Mouse (Mus musculus) ES-E14 (cell line): ENCODE results near the gene Clec2i. TPM values are rescaled to one million over a fixed set of nuclear protein-coding genes. Genes with fewer than 3 reads are reported as not detected.

Source experiments
- DNase-seq: peaks from one replicate; pipeline ENCODE4 v3.0.0-alpha.2; 2013; ENCODE audit warnings: low read depth, low spot score
- H3K27ac ChIP-seq: 2 replicates; pipeline ENCODE4 v1.5.1; 2012; ENCODE audit warnings: low read depth, mild to moderate bottlenecking, low read length, moderate library complexity, mixed read lengths; ENCODE audit not compliant: poor library complexity, insufficient read depth, severe bottlenecking
- H3K36me3 ChIP-seq: 2 replicates; pipeline ENCODE4 v1.6.1; 2012; ENCODE audit warnings: mild to moderate bottlenecking, low read length, moderate library complexity, mixed read lengths; ENCODE audit not compliant: control insufficient read depth, poor library complexity, insufficient read depth, severe bottlenecking
- H3K4me1 ChIP-seq, 2 experiments: fragments of 150-350 bp in 1 of 2; sonication (generic) in 1 of 2; 2 replicates each; pipeline ENCODE4 v1.6.1; 2012; ENCODE audit warnings: low read length in 2 of 2, mild to moderate bottlenecking in 1 of 2, mixed read lengths in 1 of 2; ENCODE audit not compliant: control insufficient read depth in 2 of 2, insufficient read depth in 2 of 2, poor library complexity in 1 of 2
- H3K4me3 ChIP-seq, 2 experiments: fragments of 150-350 bp in 1 of 2; sonication (generic) in 1 of 2; 2 replicates each; pipeline ENCODE4 v1.5.1; 2012; ENCODE audit warnings: low read length in 2 of 2, low read depth in 1 of 2, mild to moderate bottlenecking in 1 of 2, mixed read lengths in 1 of 2; ENCODE audit not compliant: insufficient read depth in 1 of 2, poor library complexity in 1 of 2, severe bottlenecking in 1 of 2
- H3K9ac ChIP-seq: 2 replicates; pipeline ENCODE4 v1.6.1; 2012; ENCODE audit warnings: low read depth, mild to moderate bottlenecking, low read length, mixed read lengths; ENCODE audit not compliant: poor library complexity, insufficient read depth, severe bottlenecking
- H3K9me3 ChIP-seq: fragments of 150-350 bp; sonication (generic); 2 replicates; pipeline ENCODE4 v1.6.1; 2012; ENCODE audit warnings: low read depth, mild to moderate bottlenecking, low read length; ENCODE audit not compliant: control insufficient read depth, insufficient read depth
- CHD2 ChIP-seq: IDR thresholded peaks from 2 replicates; pipeline ENCODE4 v1.6.1; 2014; ENCODE audit warnings: mild to moderate bottlenecking, low read depth, low read length, inconsistent platforms
- HCFC1 ChIP-seq: IDR thresholded peaks from 2 replicates; pipeline ENCODE4 v1.6.1; 2012; ENCODE audit warnings: low read length, inconsistent platforms, borderline replicate concordance; ENCODE audit not compliant: insufficient read depth
- MAFK ChIP-seq: IDR thresholded peaks from 2 replicates; pipeline ENCODE4 v1.6.1; 2014; ENCODE audit warnings: mild to moderate bottlenecking, low read depth, low read length, inconsistent platforms; ENCODE audit not compliant: insufficient read depth
- ZC3H11A ChIP-seq: IDR thresholded peaks from 2 replicates; pipeline ENCODE4 v1.6.1; 2012; ENCODE audit warnings: low read depth, mild to moderate bottlenecking, inconsistent platforms, low read length, borderline replicate concordance
- ZNF384 ChIP-seq: IDR thresholded peaks from 2 replicates; pipeline ENCODE4 v1.6.1; 2012; ENCODE audit warnings: low read depth, low read length, inconsistent platforms
- in situ Hi-C, 2 experiments: fragments of 600-800 bp; cut with MboI; formaldehyde crosslinking; loops; one replicate each; pipeline ENCODE4 v1.15.1; 2025; ENCODE audit warnings: low sequenced_read_pairs in 2 of 2, inconsistent platforms in 1 of 2; ENCODE audit not compliant: unreplicated experiment in 2 of 2
- total RNA-seq: library from RNA; depleted of rRNA; stranded (reverse); fragments of 300-350 nt; gene quantifications from 2 replicates; pipeline ENCODE4 v1.2.3, GENCODE M21; 2012

Gene Clec2i
- total RNA-seq, 1 experiment = 0.18 TPM

DNA sequence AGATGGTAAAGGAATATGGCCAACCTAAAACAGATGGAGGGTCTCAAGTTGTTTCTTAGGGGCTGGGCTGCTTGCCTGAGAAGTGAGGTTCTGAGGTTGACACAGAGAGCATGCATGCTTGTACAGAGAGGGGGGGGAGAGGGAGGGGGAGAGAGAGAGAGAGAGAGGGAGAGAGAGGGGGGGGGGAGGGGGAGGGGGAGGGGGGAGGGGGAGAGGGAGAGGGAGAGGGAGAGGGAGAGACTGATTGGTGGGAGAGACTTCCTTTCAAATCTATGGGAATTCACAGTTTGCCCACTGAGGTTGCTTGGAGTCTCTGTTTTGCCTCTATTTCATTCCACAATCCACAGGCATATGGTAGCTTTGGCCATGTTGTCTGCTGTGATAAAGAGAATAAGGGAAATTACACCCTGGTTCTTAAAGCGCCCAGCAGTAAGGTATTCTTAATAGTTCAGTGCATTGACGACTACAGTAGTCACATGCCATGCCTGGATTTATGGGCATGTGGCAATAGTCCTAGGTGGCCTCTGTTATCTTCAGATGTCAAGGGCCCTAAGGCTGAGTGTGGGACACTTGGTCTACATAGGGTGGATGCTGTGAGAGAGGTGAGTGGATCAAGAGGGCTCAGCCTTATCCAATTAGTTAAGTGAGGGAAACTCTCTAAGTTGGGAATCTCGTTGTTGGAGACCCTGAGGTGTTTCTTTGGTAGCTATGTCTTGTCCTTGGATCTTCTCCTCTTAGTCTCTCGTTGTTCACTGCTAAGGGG, 45.9 kb upstream of the Clec2i start:
- Histone ChIP-seq H3K9me3 (no peaks in the 10 kb centered on the region), H3K27ac (no peak overlapping the region), H3K36me3 (no peaks in the 10 kb centered on the region), H3K4me1 (peaks cover 0 to 5% of the 10 kb centered on the region in 2 experiments; a peak in 2 of 4 replicates), H3K4me3 (peak overlapping the region in 1 of 2 experiments; percentile 80; a peak in 1 of 4 replicates), H3K9ac (no peak overlapping the region)
- in situ Hi-C loops = no loop called here
- TF ChIP-seq ZNF384 (no peak), MAFK (no peak), ZC3H11A (no peak), HCFC1 (no peak), CHD2 (no peak)
- no peak for DNase-seq

DNA sequence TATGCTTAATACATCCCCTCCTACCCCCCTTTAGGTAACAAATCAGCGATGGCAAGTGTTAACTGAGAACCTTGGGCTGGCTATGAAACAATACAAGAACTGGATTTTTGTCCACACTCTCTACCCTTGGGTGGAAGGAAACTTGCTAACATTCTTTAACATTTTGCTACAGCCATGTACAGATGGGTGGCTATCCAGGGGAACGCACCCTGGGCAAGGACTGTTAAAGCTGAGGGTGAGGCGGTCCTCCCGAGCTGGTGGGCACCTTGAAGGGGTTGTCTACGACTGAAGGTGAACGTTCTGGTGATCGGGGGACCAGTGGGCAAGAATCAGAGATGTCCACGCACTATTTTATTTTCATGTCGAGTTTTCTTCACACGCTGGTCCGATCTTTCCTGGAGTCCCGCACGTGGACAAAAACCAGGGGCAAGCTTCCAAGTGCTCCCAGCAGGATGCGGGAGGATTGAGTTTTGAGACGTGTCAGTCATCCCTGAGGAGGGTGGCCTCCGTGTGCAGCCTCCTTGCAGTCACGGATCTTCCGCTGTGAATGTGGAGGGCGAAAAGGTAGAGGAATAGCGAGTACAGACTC, 44.9 kb upstream of the Clec2i start:
- H3K9me3 ChIP-seq = no peaks in the 10 kb centered on the region

DNA sequence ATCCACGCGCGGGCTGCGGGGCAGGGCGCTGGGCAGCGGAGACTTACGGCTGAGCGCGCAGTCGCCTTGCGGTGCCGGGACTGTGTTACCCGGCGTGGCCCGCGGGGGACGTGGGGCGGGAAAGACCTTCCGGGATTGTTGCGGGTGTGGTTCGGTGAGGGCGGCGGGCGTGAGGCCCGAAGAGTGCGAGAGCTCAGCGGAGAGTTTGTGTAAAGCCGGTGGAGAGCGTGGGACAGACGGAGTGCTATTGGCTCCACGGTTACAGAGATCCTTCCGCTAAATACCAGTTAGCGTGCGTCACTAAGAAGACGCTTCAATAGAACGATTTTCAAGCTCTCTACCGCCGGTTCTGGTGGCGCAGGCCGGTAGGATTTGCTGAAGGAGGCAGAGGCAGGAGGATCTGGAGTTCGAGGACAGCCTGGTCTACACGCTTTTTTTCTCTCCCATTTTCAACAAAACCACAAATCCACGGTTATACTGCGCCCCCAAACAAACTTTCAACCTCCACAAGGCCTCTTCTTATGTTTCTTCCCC, 44.4 kb upstream of the Clec2i start:
- TF ChIP-seq HCFC1 = 0 out of 2 replicates have a peak, but pooled peaks have one; percentile 7
- 0 out of 2 replicates have a peak, but pooled peaks have one; percentile 21 for TF ChIP-seq CHD2
- peak; percentile 83 for TF ChIP-seq MAFK
- no peak for TF ChIP-seq ZC3H11A
- TF ChIP-seq ZNF384 = no peak
- DNase-seq = peak; percentile 83
- Histone ChIP-seq H3K9ac (peak overlapping the region; percentile 81), H3K36me3 (no peaks in the 10 kb centered on the region), H3K4me3 (peak overlapping the region; percentile 80 to 85), H3K9me3 (no peaks in the 10 kb centered on the region), H3K4me1 (peaks cover 0 to 5% of the 10 kb centered on the region in 2 experiments; a peak in 2 of 4 replicates), H3K27ac (peak overlapping the region; percentile 35; the same call in 1 of the 2 replicates)
- in situ Hi-C loops = no loop called here

More for the DNA sequence above, 44.9 kb upstream of the Clec2i start:
- H3K36me3 ChIP-seq = no peaks in the 10 kb centered on the region
- in situ Hi-C loops = no loop called here
- no peak for DNase-seq
- H3K4me3 ChIP-seq = peak overlapping the region; percentile 80 to 85
- H3K27ac ChIP-seq = no peak overlapping the region
- TF ChIP-seq ZNF384 (no peak), MAFK (no peak), ZC3H11A (no peak), HCFC1 (no peak), CHD2 (no peak)
- H3K9ac ChIP-seq = peak overlapping the region; percentile 81
- peaks cover 0 to 5% of the 10 kb centered on the region in 2 experiments; a peak in 2 of 4 replicates for H3K4me1 ChIP-seq

DNA sequence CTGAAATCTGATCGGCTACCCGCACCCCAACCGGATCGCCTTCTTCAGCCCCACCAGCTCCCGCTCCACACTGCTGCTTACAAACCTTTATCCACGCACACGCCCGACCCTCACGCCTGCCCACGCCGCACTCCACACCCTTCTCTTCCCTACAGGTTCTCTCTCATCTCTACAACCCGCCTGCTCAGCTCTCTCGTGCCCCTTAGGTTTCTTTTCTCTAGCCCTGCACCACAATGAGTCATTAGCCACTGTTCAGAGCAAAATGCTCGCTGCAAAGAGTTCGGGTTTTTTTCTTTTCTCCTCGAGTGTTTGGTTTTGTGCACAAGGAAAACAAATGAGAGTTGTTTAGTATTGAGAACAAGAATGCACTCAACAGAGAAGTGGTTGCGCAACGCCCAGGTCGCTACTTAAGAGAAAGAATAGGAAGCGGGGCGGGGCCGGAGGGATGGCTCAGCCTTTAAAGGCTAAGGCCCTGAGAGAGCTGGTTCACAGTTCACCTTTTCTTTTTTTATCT, 43.9 kb upstream of the Clec2i start:
- H3K9me3 ChIP-seq = no peaks in the 10 kb centered on the region
- in situ Hi-C loops = no loop called here
- TF ChIP-seq HCFC1 (0 out of 2 replicates have a peak, but pooled peaks have one; percentile 5), ZNF384 (no peak)
- peak overlapping the region; percentile 56 to 72 for H3K4me3 ChIP-seq
- peaks cover 0 to 5% of the 10 kb centered on the region in 2 experiments; a peak in 2 of 4 replicates for H3K4me1 ChIP-seq
- no peaks in the 10 kb centered on the region for H3K36me3 ChIP-seq
- peak overlapping the region; percentile 42 for H3K9ac ChIP-seq
- H3K27ac ChIP-seq = peak overlapping the region; percentile 35; the same call in 1 of the 2 replicates
- DNase-seq = peak; percentile 81
